Mouse (Mus musculus): Measurements from ENCODE around the gene Primpol.

GRCm38 (mm10) chr8:46533926-46534325 is 83.1 kb downstream of the Primpol start:
- no peak for TF ChIP-seq CTCF (conservative IDR thresholded peaks at IDR 0.05; ENCODE audit: low read length)
- no peak for TF ChIP-seq POU5F1 (IDR thresholded peaks at IDR 0.05; ENCODE audit: borderline replicate concordance, low read length)

Data from E14TG2a.4 (cell line).